Comparison of ENCODE assay signal across 18 mouse cellular contexts in genomic region chr16:8584248-8584647, GRCm38 (mm10). TPM values are rescaled to one million over a fixed set of nuclear protein-coding genes. Genes with fewer than 3 reads are reported as not detected.
DNase-seq lines count a peak whose midpoint lies in the region; ATAC-seq lines count a peak whose summit lies in the region.
"Had no signal": no experiment of that assay in that cellular context is flagged by ENCODE, and none has a peak within 500 bp of the region (broad histone marks: within the 10 kb centered on the region; RNA-seq: fewer than 3 reads in every experiment).

No protein-coding gene starts in this region.

- no peak overlapping the region for H3K27ac ChIP-seq in neural tube, embryonic 12.5 days
- peak overlapping the region; percentile 28; the same call in 1 of the 2 replicates for H3K27ac ChIP-seq in neural tube, embryonic 14.5 days (ENCODE audit: low read depth, low read length)
- H3K27ac ChIP-seq in midbrain, embryonic 16.5 days (ENCODE audit: low read length): no peak overlapping the region
- H3K27ac ChIP-seq: embryonic facial prominence, embryonic 12.5 days; forebrain, embryonic 13.5 days; heart, embryonic 10.5 days; hindbrain, embryonic 14.5 days had no signal

- 0 out of 2 replicates have a peak, but pooled peaks cover 3% of the 10 kb centered on the region for H3K4me1 ChIP-seq in neural tube, embryonic 12.5 days
- no peaks in the 10 kb centered on the region for H3K4me1 ChIP-seq in neural tube, embryonic 14.5 days (ENCODE audit: control insufficient read depth, insufficient read depth, low read length)
- no peaks in the 10 kb centered on the region for H3K4me1 ChIP-seq in midbrain, embryonic 16.5 days (ENCODE audit: control insufficient read depth, insufficient read depth, low read length)
- H3K4me1 ChIP-seq: embryonic facial prominence, embryonic 12.5 days; forebrain, embryonic 13.5 days; heart, embryonic 10.5 days had no signal

- no peak for DNase-seq in neural tube, embryonic 10.5 days (ENCODE audit: extremely low spot score, low spot score)
- no peak for DNase-seq in adrenal gland, postnatal 25 days
- DNase-seq: adrenal gland, adult 8-10 months; cerebellum, adult 11 months; cerebellum, adult 8-10 months; cerebellum, postnatal 14 days; embryo, embryonic 11 days; gastrocnemius, postnatal 36 days; heart, adult 18-20 months; heart, postnatal 10 days had no signal

- no peak overlapping the region for H3K4me3 ChIP-seq in neural tube, embryonic 12.5 days
- no peak overlapping the region for H3K4me3 ChIP-seq in neural tube, embryonic 14.5 days (ENCODE audit: low read depth, low read length)
- H3K4me3 ChIP-seq in midbrain, embryonic 16.5 days (ENCODE audit: low read depth, low read length): no peak overlapping the region
- H3K4me3 ChIP-seq: embryonic facial prominence, embryonic 12.5 days; forebrain, embryonic 13.5 days; heart, embryonic 10.5 days had no signal

- peaks cover 40% of the 10 kb centered on the region for H3K36me3 ChIP-seq in neural tube, embryonic 12.5 days
- peaks cover 40% of the 10 kb centered on the region for H3K36me3 ChIP-seq in neural tube, embryonic 14.5 days (ENCODE audit: control insufficient read depth, insufficient read depth, low read length)
- peaks cover 28% of the 10 kb centered on the region for H3K36me3 ChIP-seq in midbrain, embryonic 16.5 days (ENCODE audit: control insufficient read depth, insufficient read depth, low read length)

- 0 out of 2 replicates have a peak, but pooled peaks cover 3% of the 10 kb centered on the region for H3K9me3 ChIP-seq in neural tube, embryonic 12.5 days
- H3K9me3 ChIP-seq in neural tube, embryonic 14.5 days (ENCODE audit: control insufficient read depth, low read length): no peaks in the 10 kb centered on the region
- H3K9me3 ChIP-seq in midbrain, embryonic 16.5 days (replicated peaks; ENCODE audit: control insufficient read depth, low read length, poor library complexity, severe bottlenecking): no peaks in the 10 kb centered on the region
- H3K9me3 ChIP-seq: forebrain, embryonic 13.5 days had no signal

- WGBS in neural tube, embryonic 12.5 days: 46% methylated on average over 1 of the region's 1 CpGs
- 30% methylated on average over 1 of the region's 1 CpGs for WGBS in neural tube, embryonic 14.5 days
- whole genome bisulfite sequencing in midbrain, embryonic 16.5 days: 58% methylated on average over 1 of the region's 1 CpGs

- no peak overlapping the region for H3K9ac ChIP-seq in neural tube, embryonic 12.5 days
- H3K9ac ChIP-seq in neural tube, embryonic 14.5 days (replicated peaks; ENCODE audit: low read depth, low read length): no peak overlapping the region
- H3K9ac ChIP-seq in midbrain, embryonic 16.5 days (ENCODE audit: low read depth, low read length): no peak overlapping the region
- H3K9ac ChIP-seq: embryonic facial prominence, embryonic 12.5 days; forebrain, embryonic 13.5 days; hindbrain, embryonic 14.5 days had no signal

- H3K27me3 ChIP-seq in neural tube, embryonic 12.5 days (replicated peaks): no peaks in the 10 kb centered on the region
- no peaks in the 10 kb centered on the region for H3K27me3 ChIP-seq in neural tube, embryonic 14.5 days (ENCODE audit: control insufficient read depth, insufficient read depth, low read length)
- no peaks in the 10 kb centered on the region for H3K27me3 ChIP-seq in midbrain, embryonic 16.5 days (ENCODE audit: control insufficient read depth, insufficient read depth, low read depth, low read length)
- H3K27me3 ChIP-seq: embryonic facial prominence, embryonic 12.5 days; forebrain, embryonic 13.5 days had no signal

- peak; percentile 71 for ATAC-seq in neural tube, embryonic 12.5 days (ENCODE audit: low FRiP score, low read depth)
- ATAC-seq in megakaryocyte progenitor cell, adult 5-6 weeks (replicated peaks; ENCODE audit: poor library complexity): peak; percentile 61
- ATAC-seq in neural tube, embryonic 14.5 days (ENCODE audit: low read depth): peak; percentile 44; the same call in 1 of the 2 replicates
- ATAC-seq in midbrain, embryonic 16.5 days: no peak
- ATAC-seq: forebrain, embryonic 13.5 days had no signal

- H3K4me2 ChIP-seq in neural tube, embryonic 12.5 days (replicated peaks): no peak overlapping the region
- no peak overlapping the region for H3K4me2 ChIP-seq in neural tube, embryonic 14.5 days (ENCODE audit: low read depth, low read length)
- H3K4me2 ChIP-seq in midbrain, embryonic 16.5 days (ENCODE audit: low read length): no peak overlapping the region
- H3K4me2 ChIP-seq: embryonic facial prominence, embryonic 12.5 days; forebrain, embryonic 13.5 days; hindbrain, embryonic 14.5 days had no signal

RNA-seq across cellular contexts. Expression of gene Pmm2, which starts 53.2 kb away (rescaled TPM):
- polyA plus RNA-seq in neural tube, embryonic 12.5 days (2016; fragmentation: Nextera tagmentation; extraction: Ambion mirVana): 47.3 and 49.3 TPM in 2 replicates
- 42.9 and 46.5 TPM in 2 replicates for total RNA-seq in megakaryocyte progenitor cell, adult 5-6 weeks (2015)
- total RNA-seq in megakaryocyte progenitor cell, adult 5-6 weeks (2017): 49.1 and 50.9 TPM in 2 replicates
- polyA plus RNA-seq in neural tube, embryonic 14.5 days (2014; fragmentation: Nextera tagmentation; extraction: Ambion mirVana): 38.7 and 39.4 TPM in 2 replicates
- 33.7 and 41.0 TPM in 2 replicates for polyA plus RNA-seq in midbrain, embryonic 16.5 days (2015; fragmentation: Nextera tagmentation; extraction: Ambion mirVana)
- total RNA-seq in adrenal gland, postnatal 25 days (2021): 64.6 and 66.8 TPM in 2 replicates

RNA-seq across cellular contexts. Expression of gene Tmem186, which starts 53.3 kb away (rescaled TPM):
- 22.7 and 24.2 TPM in 2 replicates for polyA plus RNA-seq in neural tube, embryonic 12.5 days (2016; fragmentation: Nextera tagmentation; extraction: Ambion mirVana)
- total RNA-seq in megakaryocyte progenitor cell, adult 5-6 weeks (2015): 6.7 and 8.0 TPM in 2 replicates
- 13.5 and 17.0 TPM in 2 replicates for total RNA-seq in megakaryocyte progenitor cell, adult 5-6 weeks (2017)
- 13.8 and 17.7 TPM in 2 replicates for polyA plus RNA-seq in neural tube, embryonic 14.5 days (2014; fragmentation: Nextera tagmentation; extraction: Ambion mirVana)
- polyA plus RNA-seq in midbrain, embryonic 16.5 days (2015; fragmentation: Nextera tagmentation; extraction: Ambion mirVana): 23.3 and 24.6 TPM in 2 replicates
- total RNA-seq in adrenal gland, postnatal 25 days (2021): 22.7 and 23.9 TPM in 2 replicates
